Mouse (Mus musculus) urinary bladder, postnatal 36 days (tissue): ENCODE data around the gene B9d2.
"Not testable (repeated sequence)": the region's sequence is repeated elsewhere in the genome, so short reads cannot be mapped to it uniquely, and the experiment has no call there.

Experiments used
- DNase-seq, 2 experiments: peaks; one replicate each; pipeline ENCODE4 v3.0.0; 2022; ENCODE audit warnings: low spot score in 2 of 2, mixed read lengths in 1 of 2

B9d2 gene

GRCm38 (mm10) chr7:25704716-25705364 lies 24.3 kb downstream of the B9d2 start:
- DNase-seq: no peak

- DNase-seq: peak; percentile 42 to 50
These were observed 25.2 kb downstream of the B9d2 start for GRCm38 (mm10) chr7:25705801-25706251.

GRCm38 (mm10) chr7:25706578-25707170 lies 26.1 kb downstream of the B9d2 start:
- no peak for DNase-seq

- DNase-seq: no peak
These were observed 27.2 kb downstream of the B9d2 start for GRCm38 (mm10) chr7:25707581-25708292.

GRCm38 (mm10) chr7:25709961-25710360 lies 29.4 kb downstream of the B9d2 start:
- DNase-seq: no peak

GRCm38 (mm10) chr7:25710519-25711130 lies 30.0 kb downstream of the B9d2 start:
- no peak for DNase-seq

GRCm38 (mm10) chr7:25711165-25711564 lies 30.6 kb downstream of the B9d2 start:
- DNase-seq: no peak

GRCm38 (mm10) chr7:25711731-25712197 lies 31.2 kb downstream of the B9d2 start:
- peak; percentile 77 to 82 for DNase-seq

GRCm38 (mm10) chr7:25712801-25713200 lies 32.2 kb downstream of the B9d2 start:
- DNase-seq: no peak

GRCm38 (mm10) chr7:25714581-25714980 lies 34.0 kb downstream of the B9d2 start:
- DNase-seq: no peak

GRCm38 (mm10) chr7:25715731-25716271 lies 35.2 kb downstream of the B9d2 start:
- no peak for DNase-seq

- DNase-seq: no peak
These were observed 36.9 kb downstream of the B9d2 start for GRCm38 (mm10) chr7:25717478-25717877.

GRCm38 (mm10) chr7:25718788-25719417 lies 38.3 kb downstream of the B9d2 start, which contains the start of gene Ccdc97:
Gene Ccdc97, minus strand, starts transcription at chr7:25719088.
- DNase-seq: peak; percentile 89 to 93

GRCm38 (mm10) chr7:25719761-25720610 lies 39.4 kb downstream of the B9d2 start:
- DNase-seq: peak; percentile 67 to 75

- DNase-seq: no peak
These were observed 40.2 kb downstream of the B9d2 start for GRCm38 (mm10) chr7:25720760-25721159.

GRCm38 (mm10) chr7:25721776-25722175 lies 41.2 kb downstream of the B9d2 start:
- not testable (repeated sequence) for DNase-seq

- no peak for DNase-seq
These were observed 45.3 kb downstream of the B9d2 start for GRCm38 (mm10) chr7:25725886-25726285.

- no peak for DNase-seq
These were observed 47.2 kb downstream of the B9d2 start for GRCm38 (mm10) chr7:25727800-25728199.

GRCm38 (mm10) chr7:25729396-25729795 lies 48.8 kb downstream of the B9d2 start:
- no peak for DNase-seq

- DNase-seq: peak in 1 of 2 experiments; percentile 59
These were observed 49.3 kb downstream of the B9d2 start for GRCm38 (mm10) chr7:25729862-25730261.
